Mouse (Mus musculus) thymus, postnatal 14 days (tissue): Measurements from ENCODE around the gene Slc17a8.
A peak's percentile ranks its signal among the peaks of the same experiment; 100 is the strongest.
"Not testable (repeated sequence)": the region's sequence is repeated elsewhere in the genome, so short reads cannot be mapped to it uniquely, and the experiment has no call there.

Experiments used
- DNase-seq: peaks from one replicate; pipeline ENCODE4 v3.0.0; 2021

The Slc17a8 gene

GRCm38 (mm10) chr10:89621129-89621528, at the start of gene Slc17a8:
Slc17a8 (minus strand) TSS chr10:89621253.
- peak; percentile 74 for DNase-seq

GRCm38 (mm10) chr10:89670371-89670770, 49.3 kb upstream of the Slc17a8 start:
- DNase-seq, result not testable (repeated sequence)

DNA sequence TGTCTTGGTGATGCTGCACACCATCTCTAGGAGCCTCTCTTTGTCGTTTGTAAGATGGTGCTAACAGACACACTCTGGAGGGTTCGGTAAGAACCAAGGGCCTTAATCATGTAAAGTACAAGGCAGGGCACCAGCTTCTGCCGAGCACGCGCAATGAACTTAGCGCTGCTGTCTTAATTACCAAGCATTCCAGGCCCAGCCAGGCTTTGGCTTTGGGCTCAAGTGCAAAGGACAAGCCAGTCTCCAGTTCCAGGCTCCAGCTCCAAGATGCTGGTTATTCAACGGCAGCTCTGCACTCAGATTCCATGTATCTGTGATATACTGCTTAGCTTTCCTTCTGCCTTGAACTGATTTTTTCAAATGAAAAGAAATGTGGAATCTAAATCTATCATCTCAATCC, 46.5 kb upstream of the Slc17a8 start:
- no peak for DNase-seq

DNA sequence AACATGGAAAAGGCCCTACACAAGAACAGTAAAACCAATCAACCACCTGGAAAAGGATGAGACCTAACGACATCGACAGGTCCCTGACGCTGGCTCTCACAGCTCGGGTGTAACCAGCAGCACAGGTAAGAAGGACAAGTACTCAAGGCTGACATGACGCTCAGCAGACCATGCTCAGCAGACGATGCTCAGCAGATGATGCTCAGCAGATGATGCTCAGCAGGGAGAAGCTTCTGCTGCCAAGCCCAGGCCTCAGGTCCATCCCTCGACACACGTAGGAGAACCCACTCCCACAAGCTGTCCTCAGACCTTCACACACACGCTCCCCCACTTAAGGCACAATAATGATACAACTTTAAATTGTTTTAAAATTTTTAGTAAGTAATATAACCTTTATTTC, 44.6 kb upstream of the Slc17a8 start:
- no peak for DNase-seq

DNA sequence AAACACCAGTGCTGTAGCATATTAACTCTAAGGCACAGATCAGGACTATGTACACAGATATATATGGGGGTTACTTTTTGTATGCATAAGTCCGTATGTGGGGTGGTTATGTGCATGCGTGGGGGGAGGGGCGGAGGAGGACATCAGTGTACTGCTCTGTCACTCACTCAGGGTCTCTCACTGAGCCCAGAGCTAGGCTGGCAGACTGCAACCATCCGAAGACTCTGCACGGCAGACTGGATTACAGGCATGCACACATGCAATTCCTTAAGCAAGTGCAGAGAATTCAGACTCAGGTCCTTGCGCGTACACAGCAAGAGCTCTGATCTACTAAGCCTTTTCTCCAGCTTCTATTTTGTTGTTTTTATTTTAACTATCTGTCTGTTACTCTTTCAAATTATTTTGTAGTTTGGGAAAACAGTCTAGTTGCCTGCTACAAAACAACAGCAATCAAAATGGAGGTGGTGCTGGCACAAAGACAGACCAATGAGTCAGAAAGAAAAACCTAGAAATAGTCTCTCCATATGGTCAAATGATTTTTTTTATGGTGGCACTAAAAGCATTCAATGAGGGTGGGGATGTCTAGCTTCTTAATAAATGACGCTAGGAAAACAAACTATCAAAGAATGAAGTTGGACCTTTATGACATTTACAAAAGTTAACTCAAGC, 44.1 kb upstream of the Slc17a8 start:
- no peak for DNase-seq

DNA sequence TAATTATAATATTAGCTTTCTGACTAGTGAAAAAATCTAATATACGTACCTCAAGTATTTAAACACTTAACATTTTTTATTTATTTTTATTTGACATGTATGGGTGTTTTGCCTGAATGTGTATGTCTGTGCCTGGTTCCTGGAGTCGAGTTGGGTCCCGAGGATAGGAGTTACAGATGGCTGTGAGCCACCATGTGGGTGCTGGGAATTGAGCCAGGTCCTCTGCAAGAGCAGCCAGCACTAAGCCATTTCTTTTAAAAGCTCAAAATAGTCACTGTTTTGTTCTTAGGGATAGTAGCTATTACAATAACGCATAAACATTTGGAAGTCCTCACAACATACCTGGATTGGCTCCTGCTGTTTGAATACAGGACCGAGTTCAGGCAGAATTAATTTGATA, 35.3 kb upstream of the Slc17a8 start:
- DNase-seq, result no peak

DNA sequence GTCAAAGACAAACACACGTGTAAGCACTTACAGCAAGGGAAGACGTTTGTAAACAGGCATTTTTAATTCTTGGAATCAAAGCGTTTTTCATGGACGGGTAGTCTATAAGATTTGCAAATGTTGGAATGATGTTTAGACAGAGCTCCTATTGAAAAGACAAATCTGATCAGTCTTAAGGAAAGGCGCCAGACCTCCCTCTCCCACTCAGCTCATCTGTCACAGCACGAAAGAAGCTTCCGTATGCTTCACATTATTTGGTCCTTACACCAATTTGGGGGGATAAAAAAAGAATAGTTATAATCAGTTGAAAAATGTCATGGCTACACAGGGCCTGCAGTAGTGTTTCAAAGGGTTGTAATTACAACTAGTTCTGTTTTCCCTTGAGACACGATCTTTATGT, 31.9 kb upstream of the Slc17a8 start:
- no peak for DNase-seq

- no peak for DNase-seq
Measured at GRCm38 (mm10) chr10:89651691-89652090, 30.6 kb upstream of the Slc17a8 start.

GRCm38 (mm10) chr10:89646918-89647317, 25.9 kb upstream of the Slc17a8 start:
- DNase-seq, result no peak

- no peak for DNase-seq
Measured at GRCm38 (mm10) chr10:89637001-89637400, 15.9 kb upstream of the Slc17a8 start.

GRCm38 (mm10) chr10:89635018-89635417, 14.0 kb upstream of the Slc17a8 start:
- peak; percentile 18 for DNase-seq

- no peak for DNase-seq
Measured at GRCm38 (mm10) chr10:89633736-89634426, 12.8 kb upstream of the Slc17a8 start.

- no peak for DNase-seq
Measured at GRCm38 (mm10) chr10:89633121-89633520, 12.1 kb upstream of the Slc17a8 start.

GRCm38 (mm10) chr10:89631831-89632230, 10.8 kb upstream of the Slc17a8 start:
- no peak for DNase-seq

- DNase-seq, result no peak
Measured at GRCm38 (mm10) chr10:89630564-89630963, 9.5 kb upstream of the Slc17a8 start.

- DNase-seq, result peak; percentile 70
Measured at GRCm38 (mm10) chr10:89630052-89630451, 9.0 kb upstream of the Slc17a8 start.

DNA sequence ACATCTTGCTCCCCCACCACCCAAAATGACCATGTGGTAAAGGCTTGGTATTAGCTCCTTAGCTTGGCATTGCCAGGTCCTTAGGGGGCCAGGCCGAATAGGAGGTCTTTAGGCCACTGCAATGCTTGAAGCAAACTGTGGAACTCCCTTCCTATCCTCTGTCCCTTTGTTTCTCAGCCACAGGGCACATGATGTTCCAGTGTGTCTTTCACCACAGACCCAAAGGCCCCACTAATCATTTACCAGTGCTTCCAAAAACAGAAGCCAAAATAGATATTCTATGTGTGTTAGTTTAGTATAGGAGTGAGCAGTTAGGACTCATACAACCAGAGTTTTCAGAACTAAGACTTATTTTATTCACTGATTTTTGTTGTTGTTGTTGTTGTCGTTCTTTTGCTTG, 5.7 kb upstream of the Slc17a8 start:
- DNase-seq, result no peak

GRCm38 (mm10) chr10:89624196-89624595, 3.1 kb upstream of the Slc17a8 start:
- no peak for DNase-seq

DNA sequence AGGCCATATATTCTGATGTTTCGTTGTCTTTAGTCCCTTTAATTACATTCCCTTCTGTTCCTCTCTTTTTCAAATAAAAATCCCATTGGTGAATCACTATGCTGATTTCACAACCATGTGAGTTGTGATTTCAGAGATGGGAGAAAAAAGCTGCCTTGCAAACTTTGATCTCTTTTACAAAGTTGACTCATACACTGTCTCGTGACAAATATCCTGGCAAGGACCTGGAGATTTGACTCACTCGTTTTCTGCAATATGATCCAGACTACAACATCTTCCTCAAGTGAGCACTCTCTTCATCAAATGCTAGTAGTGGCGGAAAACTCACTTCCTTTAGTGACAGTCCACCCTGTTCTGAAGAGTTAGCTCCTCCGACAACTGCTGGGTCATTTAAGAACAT, 21.7 kb downstream of the Slc17a8 start:
- DNase-seq, result no peak

DNA sequence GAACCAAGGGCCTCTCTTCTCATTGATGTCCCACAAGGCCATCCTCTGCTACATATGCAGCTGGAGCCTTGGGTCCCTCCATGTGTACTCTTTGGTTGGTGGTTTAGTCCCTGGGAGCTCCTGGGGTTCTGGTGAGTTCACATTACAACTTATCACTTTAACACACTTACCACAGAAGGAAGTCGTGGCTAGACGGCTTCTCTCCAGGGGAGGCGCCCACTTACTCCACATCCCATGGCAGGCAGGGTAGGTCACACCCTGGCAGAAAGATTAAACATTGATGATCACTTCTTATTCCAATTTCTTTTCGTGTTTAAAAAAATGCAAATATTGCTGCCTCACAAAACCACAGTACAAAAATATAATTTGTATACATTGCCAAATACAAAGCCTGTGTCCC, 23.8 kb downstream of the Slc17a8 start:
- no peak for DNase-seq

GRCm38 (mm10) chr10:89595935-89596334, 25.1 kb downstream of the Slc17a8 start:
- no peak for DNase-seq

- DNase-seq, result no peak
Measured at GRCm38 (mm10) chr10:89595514-89595913, 25.5 kb downstream of the Slc17a8 start.

DNA sequence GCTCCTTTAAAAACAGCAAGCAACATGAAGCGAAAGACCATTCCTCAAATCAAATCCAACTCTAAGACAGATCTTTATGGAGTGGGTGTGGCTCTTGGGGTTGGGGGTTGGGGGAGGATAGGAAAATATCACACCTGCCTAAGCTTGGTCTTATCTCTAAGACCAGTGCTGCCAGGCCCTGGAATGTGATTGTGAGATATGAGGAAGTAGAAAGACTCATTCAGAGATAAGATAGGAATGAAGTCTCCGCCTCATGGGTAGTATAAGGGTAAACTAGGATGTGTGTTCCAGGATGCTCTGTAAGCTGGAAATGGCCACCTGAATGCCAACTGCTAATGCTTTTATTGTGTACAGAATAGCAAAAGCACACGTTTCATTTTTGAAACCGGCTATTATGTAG, 26.7 kb downstream of the Slc17a8 start:
- DNase-seq, result no peak

DNA sequence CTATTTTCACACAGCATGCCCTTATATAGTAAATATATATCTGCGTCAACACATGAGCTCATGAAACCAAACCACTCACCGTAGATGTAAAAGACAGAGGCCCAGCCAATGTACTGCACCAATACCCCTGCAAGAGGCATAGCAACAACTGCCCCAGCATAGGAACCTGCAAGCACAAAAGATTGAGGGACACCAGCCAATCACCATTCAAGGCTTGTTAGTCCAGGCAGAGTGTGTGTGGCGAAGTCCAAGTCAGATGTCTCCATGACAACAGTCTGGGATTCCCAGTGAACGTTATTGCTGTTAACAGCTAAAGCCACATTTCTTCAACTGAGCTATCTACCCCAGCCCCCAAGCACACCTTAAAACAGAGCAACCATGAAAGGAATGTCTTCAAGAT, 28.3 kb downstream of the Slc17a8 start:
- DNase-seq, result no peak

- DNase-seq, result no peak
Measured at GRCm38 (mm10) chr10:89589877-89590276, 31.2 kb downstream of the Slc17a8 start.
